ENCODE assay signal across 15 mouse cellular contexts in genomic region chr12:3349387-3349786, GRCm38 (mm10). TPM values are rescaled to one million over a fixed set of nuclear protein-coding genes. Genes with fewer than 3 reads are reported as not detected.
DNase-seq lines count a peak whose midpoint lies in the region; ATAC-seq and TF ChIP-seq lines count a peak whose summit lies in the region.
"Had no signal": no experiment of that assay in that cellular context is flagged by ENCODE, and none has a peak within 500 bp of the region (broad histone marks: within the 10 kb centered on the region; RNA-seq: fewer than 3 reads in every experiment).

No protein-coding gene starts in this region.

- no peak overlapping the region for H3K4me3 ChIP-seq in MEL (ENCODE audit: control insufficient read depth in 1 of 2, insufficient read depth in 1 of 2, low read depth in 2 of 2, low read length in 2 of 2)
- no peak overlapping the region for H3K4me3 ChIP-seq in brown adipose tissue, adult 24 weeks (ENCODE audit: insufficient read depth, low read depth, low read length)
- H3K4me3 ChIP-seq: hindbrain, embryonic 12.5 days; kidney, embryonic 15.5 days; limb, embryonic 10.5 days; liver, embryonic 13.5 days; lung, embryonic 15.5 days; midbrain, embryonic 15.5 days had no signal

- no peak for TF ChIP-seq CTCF in MEL (IDR thresholded peaks at IDR 0.05 in 2 of 3, conservative IDR thresholded peaks at IDR 0.05 in 1 of 3; ENCODE audit: control insufficient read depth in 1 of 3, insufficient read depth in 1 of 3, low read depth in 2 of 3, low read length in 3 of 3, poor library complexity in 1 of 3, severe bottlenecking in 1 of 3)

- no peak for TF ChIP-seq POLR2A in MEL (IDR thresholded peaks at IDR 0.05; ENCODE audit: control insufficient read depth in 1 of 2, insufficient read depth in 1 of 2, low read depth in 1 of 2, low read length in 2 of 2, poor library complexity in 1 of 2)

- no peaks in the 10 kb centered on the region for H3K4me1 ChIP-seq in MEL (ENCODE audit: control insufficient read depth in 1 of 2, insufficient read depth in 2 of 2, low read length in 2 of 2)
- peaks cover 8% of the 10 kb centered on the region for H3K4me1 ChIP-seq in brown adipose tissue, adult 24 weeks (ENCODE audit: control insufficient read depth, insufficient read depth, insufficient read length, low read length)
- H3K4me1 ChIP-seq: hindbrain, embryonic 12.5 days; limb, embryonic 10.5 days; liver, embryonic 13.5 days; lung, embryonic 15.5 days; midbrain, embryonic 15.5 days had no signal

- H3K27me3 ChIP-seq in MEL (ENCODE audit: control insufficient read depth in 1 of 2, insufficient read depth in 2 of 2, low read length in 2 of 2): no peaks in the 10 kb centered on the region
- H3K27me3 ChIP-seq: hindbrain, embryonic 12.5 days; kidney, embryonic 15.5 days; liver, embryonic 13.5 days; lung, embryonic 15.5 days; midbrain, embryonic 15.5 days had no signal

- peak; percentile 91 for ATAC-seq in megakaryocyte progenitor cell, adult 5-6 weeks (replicated peaks; ENCODE audit: poor library complexity)
- ATAC-seq: midbrain, embryonic 15.5 days had no signal

- TF ChIP-seq EP300 in MEL (IDR thresholded peaks at IDR 0.05; ENCODE audit: low read depth in 1 of 2, low read length in 2 of 2): no peak

- TF ChIP-seq RAD21 in MEL (IDR thresholded peaks at IDR 0.05; ENCODE audit: low read depth, low read length): no peak

- DNase-seq in 416B (ENCODE audit: low read depth) (peak; percentile 71), MEL (ENCODE audit: low read depth, low spot score) (peak; percentile 68)
- DNase-seq in left cerebral cortex, postnatal 14 days (ENCODE audit: low spot score in 2 of 2): no peak
- no peak for DNase-seq in right cerebral cortex, postnatal 4 days
- DNase-seq in right cerebral cortex, postnatal 10 days (ENCODE audit: low spot score in 2 of 2): no peak
- no peak for DNase-seq in frontal cortex, postnatal 10 days (ENCODE audit: low spot score in 2 of 2)
- DNase-seq: cerebellum, adult 2 months; liver, embryonic 13.5 days had no signal

- intact Hi-C loops in left cerebral cortex, postnatal 14 days (cut with DNase I): no loop called here

- no peaks in the 10 kb centered on the region for H3K79me2 ChIP-seq in MEL (ENCODE audit: control insufficient read depth, insufficient read depth, low read length, poor library complexity)

- H3K36me3 ChIP-seq in MEL (ENCODE audit: control insufficient read depth in 1 of 2, insufficient read depth in 2 of 2, low read length in 2 of 2): no peaks in the 10 kb centered on the region
- H3K36me3 ChIP-seq: hindbrain, embryonic 12.5 days; kidney, embryonic 15.5 days; limb, embryonic 10.5 days; liver, embryonic 13.5 days; lung, embryonic 15.5 days; midbrain, embryonic 15.5 days had no signal

- H3K9me3 ChIP-seq in MEL (replicated peaks; ENCODE audit: insufficient read depth, low read length): no peaks in the 10 kb centered on the region
- H3K9me3 ChIP-seq: hindbrain, embryonic 12.5 days; kidney, embryonic 15.5 days; limb, embryonic 10.5 days; liver, embryonic 13.5 days; lung, embryonic 15.5 days; midbrain, embryonic 15.5 days had no signal

- H3K27ac ChIP-seq in MEL (ENCODE audit: control insufficient read depth, low read depth, low read length): no peak overlapping the region
- peak overlapping the region; percentile 77 for H3K27ac ChIP-seq in brown adipose tissue, adult 24 weeks (replicated peaks; ENCODE audit: low read depth, low read length)
- H3K27ac ChIP-seq: hindbrain, embryonic 12.5 days; kidney, embryonic 15.5 days; limb, embryonic 10.5 days; liver, embryonic 13.5 days; lung, embryonic 15.5 days; midbrain, embryonic 15.5 days had no signal

- H3K9ac ChIP-seq in MEL (ENCODE audit: control insufficient read depth, low read depth, low read length, poor library complexity, severe bottlenecking): no peak overlapping the region
- H3K9ac ChIP-seq: hindbrain, embryonic 12.5 days; kidney, embryonic 15.5 days; liver, embryonic 13.5 days; lung, embryonic 15.5 days; midbrain, embryonic 15.5 days had no signal

TF ChIP-seq in MEL, 35 proteins besides CTCF, POLR2A, EP300 and RAD21:
- no peak for TF ChIP-seq USF1 (IDR thresholded peaks at IDR 0.05; ENCODE audit: low read depth, low read length)
- peak; percentile 92 for TF ChIP-seq JUND (IDR thresholded peaks at IDR 0.05; ENCODE audit: low read depth, low read length)

RNA-seq across cellular contexts. Expression of gene Kif3c, which starts 15.5 kb away (rescaled TPM):
- 2.5 and 3.4 TPM in 2 replicates for total RNA-seq in MEL (2012; rRNA removed)
- 1 to 10 TPM in 1 of 2 experiments, not detected in 1; 5.6 TPM for polyA plus RNA-seq in MEL (2012; ENCODE audit: insufficient read depth in 1 of 2, insufficient read length in 2 of 2, low read depth in 1 of 2, low replicate concordance in 2 of 2, missing spikeins in 1 of 2)
- 2.2 and 2.4 TPM in 2 replicates for polyA plus RNA-seq in brown adipose tissue, adult 24 weeks (2012; ENCODE audit: insufficient read depth, insufficient read length, missing spikeins)
- total RNA-seq in megakaryocyte progenitor cell, adult 5-6 weeks (2015): 2.0 and 2.2 TPM in 2 replicates
- total RNA-seq in megakaryocyte progenitor cell, adult 5-6 weeks (2017): 1.4 and 1.6 TPM in 2 replicates
- total RNA-seq in left cerebral cortex, postnatal 14 days (2021): 100 to 1,000 TPM; 210 to 212 TPM

RNA-seq across cellular contexts. Expression of gene Rab10, which starts 39.6 kb away (rescaled TPM):
- total RNA-seq in MEL (2012; rRNA removed): 62.5 and 67.7 TPM in 2 replicates
- polyA plus RNA-seq in MEL (2012; ENCODE audit: insufficient read depth in 1 of 2, insufficient read length in 2 of 2, low read depth in 1 of 2, low replicate concordance in 2 of 2, missing spikeins in 1 of 2): 10 to 100 TPM; 41.3 to 71.8 TPM
- polyA plus RNA-seq in brown adipose tissue, adult 24 weeks (2012; ENCODE audit: insufficient read depth, insufficient read length, missing spikeins): 102 and 108 TPM in 2 replicates
- total RNA-seq in megakaryocyte progenitor cell, adult 5-6 weeks (2015): 93.9 and 100 TPM in 2 replicates
- total RNA-seq in megakaryocyte progenitor cell, adult 5-6 weeks (2017): 89.1 and 113 TPM in 2 replicates
- 100 to 1,000 TPM; 168 to 172 TPM for total RNA-seq in left cerebral cortex, postnatal 14 days (2021)

Comparison
In these comparisons a context has a peak if more than half of its experiments do, and no peak if none do; other contexts are left out.
1. DNase-seq: peak in 416B (single experiment) and MEL (single experiment); none in left cerebral cortex, postnatal 14 days (0 of 2), right cerebral cortex, postnatal 4 days (single experiment), right cerebral cortex, postnatal 10 days (0 of 2) and frontal cortex, postnatal 10 days (0 of 2).
2. RNA of gene Kif3c, which starts 15.5 kb away (total RNA-seq): 210 to 212 TPM in left cerebral cortex, postnatal 14 days; 2.5 to 3.4 TPM in MEL and 1.4 to 2.2 TPM in megakaryocyte progenitor cell, adult 5-6 weeks; every median in the first group is over 10 times any median in the second.